Mouse (Mus musculus): ENCODE results near the gene Jag2.

GRCm38 (mm10) chr12:112875225-112876013 lies 54.2 kb downstream of the Jag2 start:
- TF ChIP-seq CTCF (IDR thresholded peaks at IDR 0.05; ENCODE audit: low read depth): peak; percentile 90
- TF ChIP-seq EP300 (IDR thresholded peaks at IDR 0.05; ENCODE audit: low read depth): no peak
